Mouse (Mus musculus): Measurements from ENCODE around the gene Ret.

DNA sequence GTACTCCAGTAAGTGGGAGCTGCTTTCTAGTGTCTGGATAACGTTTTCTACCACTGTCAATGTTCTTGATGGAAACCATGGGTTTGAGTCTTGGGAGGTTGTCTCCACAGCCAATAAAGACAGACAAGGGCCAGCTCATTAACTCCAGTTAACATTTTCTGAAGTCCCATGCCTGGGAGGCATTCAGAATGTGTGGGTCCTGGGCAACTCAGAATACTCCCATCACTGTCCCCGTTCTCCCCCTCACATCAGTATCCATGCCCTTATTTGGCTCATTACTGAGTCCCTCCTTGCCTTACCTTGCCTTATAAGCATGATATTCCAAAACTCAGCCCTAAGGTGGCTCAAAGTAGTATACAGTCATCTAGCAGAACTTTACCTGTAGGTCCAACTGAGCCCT, 25.0 kb upstream of the Ret start:
- TF ChIP-seq POLR2A (IDR thresholded peaks at IDR 0.05; ENCODE audit: control insufficient read depth, extremely low read depth, insufficient read depth, low read length, poor library complexity): no peak
- TF ChIP-seq CTCF (IDR thresholded peaks at IDR 0.05; ENCODE audit: borderline replicate concordance, control insufficient read depth, extremely low read depth, insufficient read depth, low read length, poor library complexity): no peak
